28 mouse cellular contexts compared by ENCODE assay signal in the genomic region with DNA sequence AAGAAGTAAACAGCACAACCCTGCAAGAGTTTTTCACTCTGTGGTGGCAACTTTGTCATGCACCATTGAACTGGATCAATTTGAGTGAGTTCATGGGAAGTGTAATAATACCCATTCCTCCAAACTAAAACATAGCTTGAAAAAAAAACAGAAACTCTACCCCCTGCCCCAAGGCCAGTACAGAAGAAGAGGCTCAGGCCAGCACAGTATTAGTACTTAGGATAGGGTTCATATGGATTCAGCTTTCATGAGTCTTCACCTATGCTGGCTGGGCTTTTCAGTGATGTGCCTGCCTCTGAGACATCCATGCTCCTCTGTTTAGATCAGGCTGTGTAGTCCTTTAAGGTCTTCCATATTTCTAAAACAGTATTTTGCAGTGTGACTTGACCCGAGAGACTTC.
"Had no signal": no experiment of that assay in that cellular context is flagged by ENCODE, and none has a peak within 500 bp of the region (broad histone marks: within the 10 kb centered on the region; RNA-seq: fewer than 3 reads in every experiment).

No protein-coding gene starts in this region.

- DNase-seq: cerebellum, adult 8-10 months; cerebellum, adult 9-10 months; cerebellum, adult 9-11 months; cerebellum, postnatal 10 days; cerebellum, postnatal 14 days; cerebellum, postnatal 25 days; cerebellum, postnatal 36 days; embryo, embryonic 11 days; forebrain, postnatal 0 days; gastrocnemius, adult 2 months; gastrocnemius, postnatal 10 days; gastrocnemius, postnatal 14 days; gastrocnemius, postnatal 25 days; gastrocnemius, postnatal 36 days; heart, adult 11 months; heart, adult 18-20 months; heart, adult 2 months had no signal

- H3K9ac ChIP-seq: embryonic facial prominence, embryonic 12.5 days; embryonic facial prominence, embryonic 13.5 days; embryonic facial prominence, embryonic 15.5 days; forebrain, embryonic 12.5 days; forebrain, embryonic 13.5 days; forebrain, embryonic 15.5 days; forebrain, postnatal 0 days had no signal

- H3K36me3 ChIP-seq: embryonic facial prominence, embryonic 10.5 days; embryonic facial prominence, embryonic 12.5 days; embryonic facial prominence, embryonic 13.5 days; embryonic facial prominence, embryonic 15.5 days; forebrain, embryonic 10.5 days; forebrain, embryonic 12.5 days; forebrain, embryonic 15.5 days had no signal

- H3K4me3 ChIP-seq: embryonic facial prominence, embryonic 10.5 days; embryonic facial prominence, embryonic 12.5 days; embryonic facial prominence, embryonic 13.5 days; embryonic facial prominence, embryonic 15.5 days; erythroblast, embryonic 14.5 days; forebrain, embryonic 10.5 days; forebrain, embryonic 12.5 days; forebrain, embryonic 13.5 days; forebrain, embryonic 15.5 days; gastrocnemius, adult 2 months; heart, adult 2 months had no signal

- H3K27me3 ChIP-seq: embryonic facial prominence, embryonic 12.5 days; embryonic facial prominence, embryonic 13.5 days; embryonic facial prominence, embryonic 15.5 days; forebrain, embryonic 12.5 days; forebrain, embryonic 13.5 days; forebrain, embryonic 15.5 days had no signal

- H3K9me3 ChIP-seq: embryonic facial prominence, embryonic 10.5 days; embryonic facial prominence, embryonic 12.5 days; embryonic facial prominence, embryonic 13.5 days; embryonic facial prominence, embryonic 15.5 days; forebrain, embryonic 10.5 days; forebrain, embryonic 12.5 days; forebrain, embryonic 13.5 days; forebrain, embryonic 15.5 days had no signal

- H3K4me2 ChIP-seq: embryonic facial prominence, embryonic 12.5 days; embryonic facial prominence, embryonic 13.5 days; embryonic facial prominence, embryonic 15.5 days; forebrain, embryonic 12.5 days; forebrain, embryonic 13.5 days; forebrain, embryonic 15.5 days had no signal

- H3K4me1 ChIP-seq: embryonic facial prominence, embryonic 10.5 days; embryonic facial prominence, embryonic 12.5 days; embryonic facial prominence, embryonic 15.5 days; forebrain, embryonic 10.5 days; forebrain, embryonic 12.5 days; forebrain, embryonic 13.5 days; forebrain, embryonic 15.5 days had no signal

- H3K27ac ChIP-seq: embryonic facial prominence, embryonic 10.5 days; embryonic facial prominence, embryonic 12.5 days; embryonic facial prominence, embryonic 13.5 days; embryonic facial prominence, embryonic 15.5 days; forebrain, embryonic 10.5 days; forebrain, embryonic 12.5 days; forebrain, embryonic 13.5 days; forebrain, embryonic 15.5 days; gastrocnemius, adult 2 months; heart, adult 2 months had no signal

- ATAC-seq: forebrain, embryonic 13.5 days; forebrain, embryonic 14.5 days; forebrain, embryonic 15.5 days; forebrain, embryonic 16.5 days; forebrain, postnatal 0 days had no signal
